Mouse (Mus musculus) CD4-positive, CD25-positive, alpha-beta regulatory T cell, adult 4 months (primary cell): Measurements from ENCODE around the gene Gm21915. TPM values are rescaled to one million over a fixed set of nuclear protein-coding genes. Genes with fewer than 3 reads are reported as not detected.

Experiments
- ATAC-seq: one replicate; pipeline ENCODE4 v1.8.0; 2017
- polyA plus RNA-seq, 2 experiments: library from polyadenylated mRNA; unstranded; fragments of 100-300 nt; shearing (Covaris generic); gene quantifications; one replicate each; pipeline ENCODE4 v1.2.1; 2017

Gene Gm21915
- polyA plus RNA-seq = not detected

DNA sequence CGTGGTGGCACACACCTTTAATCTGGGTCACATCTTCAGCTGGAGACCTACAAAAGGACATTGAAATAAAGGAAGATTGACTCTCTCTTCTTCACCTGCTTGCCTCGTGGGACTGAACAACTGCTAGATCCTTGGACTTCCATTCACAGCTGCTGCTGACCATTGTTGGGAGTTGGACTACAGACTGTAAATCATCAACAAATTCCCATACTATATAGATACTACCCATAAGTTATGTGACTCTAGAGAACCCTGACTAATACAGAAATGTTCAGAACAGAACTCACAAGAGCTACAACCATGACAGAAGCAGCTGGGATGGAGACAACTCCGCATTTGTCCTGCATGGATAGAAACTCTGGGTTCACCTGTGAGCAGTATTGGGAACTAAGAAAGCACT lies at the start of gene Gm21915:
Gene Gm21915, plus strand, starts transcription at position 301 of the 400 bp plus-strand sequence.
- no peak for ATAC-seq

DNA sequence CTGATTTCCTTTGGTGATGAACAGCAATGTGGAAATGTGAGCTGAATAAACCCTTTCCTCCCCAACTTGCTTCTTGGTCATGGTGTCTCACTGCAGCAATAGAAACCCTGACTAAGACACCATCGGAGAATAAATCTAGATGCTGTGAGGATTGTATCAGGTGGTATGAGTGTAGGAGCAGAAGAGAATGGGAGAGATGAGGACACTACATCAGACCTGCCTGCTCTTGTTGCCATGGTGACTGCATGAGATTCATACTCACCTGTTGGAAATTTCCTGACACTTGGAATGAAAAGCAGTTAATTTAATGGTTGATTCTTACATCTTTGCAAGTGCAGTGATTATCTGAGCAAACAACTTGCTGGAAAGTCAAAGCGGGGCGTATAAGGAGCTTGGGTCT lies 48.1 kb upstream of the Gm21915 start:
- no peak for ATAC-seq

DNA sequence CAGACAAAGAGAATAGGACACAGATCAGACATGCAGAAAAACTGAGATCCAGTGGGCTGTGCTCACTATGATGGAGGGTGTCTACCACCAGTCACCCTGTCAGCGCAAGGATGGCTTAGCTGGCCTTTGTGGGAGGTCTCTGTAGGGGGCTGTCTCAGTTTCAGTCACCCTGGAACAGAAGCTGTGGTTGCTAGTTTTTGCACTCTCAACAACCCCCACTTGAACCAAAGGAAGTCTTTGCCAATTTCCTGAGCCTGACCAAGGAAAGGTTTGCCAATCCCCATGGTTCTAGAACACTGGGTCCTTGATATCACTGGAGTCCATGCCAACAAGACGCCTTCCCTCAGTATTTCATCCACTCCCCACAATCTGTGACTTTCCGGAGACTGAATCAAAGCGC lies 47.6 kb upstream of the Gm21915 start:
- no peak for ATAC-seq

DNA sequence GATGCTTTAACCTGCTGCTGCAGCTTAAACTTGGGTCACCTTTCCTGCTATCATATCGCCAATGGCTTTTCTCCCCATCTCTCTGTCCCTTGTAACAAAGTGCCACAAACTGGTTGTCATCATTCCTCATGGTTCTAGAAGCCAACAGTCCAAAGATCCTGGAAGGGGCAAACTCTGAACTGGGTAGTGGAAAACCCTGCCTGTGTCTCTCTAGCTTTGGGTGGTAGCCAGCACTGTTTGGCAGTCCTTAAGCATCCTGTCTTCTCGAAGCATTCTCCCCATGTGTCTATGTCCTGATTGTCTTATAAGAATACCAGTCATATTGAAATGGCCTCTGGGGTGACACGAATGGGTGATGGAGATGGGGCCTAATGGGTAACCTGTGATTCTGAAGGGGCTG lies 45.1 kb upstream of the Gm21915 start:
- ATAC-seq = no peak

DNA sequence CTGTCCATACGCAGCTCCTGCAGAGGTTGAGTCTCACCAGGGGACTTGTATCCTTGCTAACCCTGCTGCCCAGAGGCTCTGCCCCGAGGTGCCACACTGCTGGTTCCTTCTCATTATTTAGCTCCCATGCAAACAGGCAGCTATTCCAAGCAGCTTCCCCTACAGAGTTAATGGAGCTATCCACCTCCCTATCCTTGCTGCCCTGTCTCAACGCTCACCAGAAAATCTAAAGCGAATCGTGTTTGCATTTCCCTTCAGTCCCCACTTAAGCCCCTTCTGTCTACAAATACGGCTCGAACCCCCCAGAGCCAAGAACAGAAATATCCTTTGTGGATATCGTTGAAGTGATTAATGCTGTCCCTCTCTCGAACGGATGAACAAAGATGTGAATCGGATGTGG lies 43.8 kb upstream of the Gm21915 start:
- no peak for ATAC-seq

DNA sequence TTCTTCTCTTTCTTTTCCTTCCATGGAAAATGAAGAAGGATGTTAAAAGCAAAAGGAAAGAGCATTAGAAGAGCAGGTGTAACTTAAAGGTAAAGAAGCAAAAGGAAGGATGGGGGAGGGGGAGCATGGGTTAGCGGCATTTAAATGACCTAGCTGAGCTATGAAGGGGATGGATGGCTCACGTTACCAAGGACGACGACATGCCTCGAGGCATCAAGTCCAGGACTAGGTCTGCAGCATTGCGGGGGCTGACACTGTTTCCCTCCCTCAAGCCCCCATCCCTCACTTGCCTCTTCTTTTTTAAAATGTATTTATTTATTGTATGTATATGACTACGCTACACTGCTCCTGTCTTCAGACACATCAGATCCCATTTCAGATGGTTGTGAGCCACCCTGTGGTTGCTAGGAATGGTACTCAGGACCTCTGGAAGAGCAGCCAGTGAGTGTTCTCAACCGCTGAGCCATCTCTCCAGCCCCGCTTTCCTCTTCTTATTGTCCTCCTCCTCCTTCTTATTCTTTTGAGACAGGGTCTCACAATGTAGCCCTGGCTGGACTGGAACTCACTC lies 43.2 kb upstream of the Gm21915 start:
- ATAC-seq = no peak

DNA sequence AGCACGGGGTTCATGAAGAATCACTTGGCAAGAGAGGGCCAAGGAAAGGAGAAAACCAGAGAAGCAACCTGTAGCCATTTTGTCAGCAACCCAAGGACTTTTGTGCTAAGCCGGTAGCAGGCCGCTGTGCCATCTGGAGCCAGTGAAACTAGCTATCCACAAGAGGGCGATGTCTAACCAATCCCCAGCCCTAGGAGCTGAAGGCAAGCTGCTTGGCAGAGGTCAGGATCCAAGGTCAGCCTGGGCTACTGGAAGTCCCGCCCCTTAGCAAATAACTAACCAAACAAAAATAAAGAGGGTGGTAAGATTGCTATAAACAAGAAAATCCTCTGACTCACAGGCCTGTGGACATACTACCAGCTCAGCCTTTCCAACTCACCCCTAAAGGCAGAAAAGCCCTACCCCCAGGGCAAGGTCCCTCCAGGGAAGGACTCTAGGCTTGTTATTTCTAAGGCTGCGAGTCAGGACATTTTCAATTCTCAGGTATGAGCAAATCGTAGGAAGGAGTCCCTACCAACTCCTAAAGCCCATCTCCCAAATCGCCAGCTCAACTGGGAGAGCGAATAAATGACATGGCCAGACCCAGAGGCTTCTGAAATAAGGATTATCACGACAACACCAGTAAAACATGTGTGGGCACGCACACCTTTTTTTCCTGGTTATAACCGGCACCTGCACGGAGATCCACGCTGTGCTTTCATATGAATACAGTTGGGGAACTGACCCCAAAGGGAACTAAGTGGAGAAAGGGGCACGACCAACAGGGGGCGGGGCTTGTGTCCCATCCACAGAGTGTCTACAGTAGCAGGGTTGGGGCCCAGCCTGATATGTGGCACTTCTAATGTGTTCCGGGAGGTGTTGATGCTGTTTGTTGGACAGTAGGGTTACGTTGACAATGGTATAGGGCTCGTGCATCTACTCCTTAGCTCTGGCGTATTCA lies 42.0 kb upstream of the Gm21915 start:
- no peak for ATAC-seq

DNA sequence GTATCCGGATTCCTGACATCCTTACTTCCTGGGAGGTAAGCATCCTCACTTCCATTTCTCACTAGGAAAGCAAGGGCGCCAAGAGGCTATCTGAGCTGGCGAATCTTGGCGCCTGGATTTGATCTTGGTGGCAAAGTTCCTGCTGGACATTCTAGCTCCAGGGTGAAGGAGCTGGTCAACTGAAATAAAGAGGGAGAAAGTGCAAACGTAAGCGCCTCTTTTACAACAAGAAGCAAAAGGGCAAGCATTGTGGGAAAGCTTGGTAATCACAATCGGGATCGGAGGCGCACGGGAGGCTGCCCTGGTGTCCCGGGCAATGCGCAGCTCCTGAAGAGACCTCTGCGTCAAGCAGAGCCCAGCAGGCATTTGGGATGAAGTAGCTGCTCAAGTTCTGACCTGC lies 41.0 kb upstream of the Gm21915 start:
- ATAC-seq = no peak

DNA sequence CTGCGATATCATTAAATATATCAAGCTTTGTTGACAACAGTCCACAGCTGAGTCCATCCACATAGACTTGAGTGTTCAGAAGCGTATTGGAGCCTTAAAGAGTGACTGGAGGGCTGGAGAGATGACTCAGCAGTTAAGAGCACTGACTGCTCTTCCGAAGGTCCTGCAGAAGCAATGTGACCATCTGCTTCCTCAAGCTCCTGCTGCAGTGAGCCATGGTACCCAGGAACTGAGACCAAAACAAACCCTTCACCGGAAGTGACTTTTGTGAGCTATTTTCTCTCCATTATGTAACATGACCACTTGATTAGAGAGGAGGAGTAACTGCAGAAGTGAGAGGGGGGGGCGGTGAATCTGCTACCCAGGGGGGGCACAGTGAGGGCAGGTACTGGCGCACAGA lies 39.3 kb upstream of the Gm21915 start:
- ATAC-seq = no peak

DNA sequence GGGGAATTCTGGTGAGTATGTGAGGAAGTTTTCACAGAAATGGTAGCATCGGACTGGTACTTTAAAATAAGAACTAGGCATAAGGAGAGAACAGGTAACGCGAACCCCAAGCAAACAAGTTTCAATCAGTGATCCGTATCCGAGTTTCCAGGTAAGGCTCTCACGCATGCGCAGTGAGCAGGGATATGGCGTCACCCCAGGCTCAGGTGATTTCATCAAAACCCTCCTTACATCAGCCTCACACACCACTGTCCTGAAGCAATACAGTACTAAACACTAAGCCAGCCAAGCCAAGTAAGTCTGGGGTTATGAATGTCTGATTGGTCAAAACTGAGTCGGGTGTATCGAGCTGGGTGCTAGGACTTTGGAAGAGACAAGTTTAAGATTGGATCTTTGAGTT lies 38.9 kb upstream of the Gm21915 start:
- no peak for ATAC-seq

DNA sequence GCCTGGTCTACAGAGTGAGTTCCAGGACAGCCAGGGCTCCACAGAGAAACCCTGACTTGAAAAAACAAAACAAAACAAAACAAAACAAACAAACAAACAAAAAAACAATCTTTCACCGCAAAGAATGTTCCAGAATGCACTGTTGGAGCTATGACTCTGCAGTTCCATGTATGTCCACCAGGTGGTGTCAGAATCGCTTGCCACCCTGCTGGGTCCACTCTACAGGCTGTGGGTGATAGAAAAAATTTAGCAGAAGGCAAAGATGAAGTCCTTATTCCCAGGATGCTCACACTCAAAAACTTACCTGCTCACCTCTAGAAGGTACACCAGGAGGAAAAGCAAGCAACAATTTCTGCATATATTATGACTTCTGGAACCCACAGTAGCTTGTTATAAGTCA lies 34.4 kb upstream of the Gm21915 start:
- peak; percentile 83 for ATAC-seq

DNA sequence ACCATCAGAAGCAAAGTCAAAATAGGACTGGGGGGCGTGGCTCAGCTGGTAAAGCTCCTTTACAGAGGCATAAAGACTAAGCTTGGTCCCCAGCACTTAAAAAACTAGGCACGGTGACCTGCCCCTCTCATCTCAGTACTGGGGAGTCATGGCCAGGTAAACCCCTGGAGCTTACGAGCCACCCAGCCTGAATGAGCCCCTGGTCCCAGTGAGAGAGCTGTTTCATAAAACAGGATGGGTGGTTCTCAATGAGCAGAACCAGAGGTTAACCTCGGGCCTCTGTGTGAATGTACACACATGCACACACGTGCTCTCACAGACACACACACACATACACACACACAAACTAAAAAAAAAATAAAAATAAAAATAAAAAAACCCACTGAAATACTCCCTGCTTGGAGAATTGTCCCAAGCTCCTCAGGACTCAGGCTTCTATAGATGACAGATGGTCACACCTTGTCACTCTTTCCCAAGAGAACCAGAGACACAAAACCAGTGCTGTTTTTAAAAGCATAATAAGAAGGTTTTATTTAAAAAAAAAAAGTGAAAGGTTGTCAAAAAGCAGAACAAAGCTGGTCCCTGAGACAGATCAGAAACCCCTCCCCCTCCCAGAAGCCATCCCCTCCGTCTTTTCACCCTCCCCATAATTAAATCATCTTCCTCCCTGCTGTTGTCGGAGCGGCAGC lies 32.6 kb upstream of the Gm21915 start:
- ATAC-seq = no peak

DNA sequence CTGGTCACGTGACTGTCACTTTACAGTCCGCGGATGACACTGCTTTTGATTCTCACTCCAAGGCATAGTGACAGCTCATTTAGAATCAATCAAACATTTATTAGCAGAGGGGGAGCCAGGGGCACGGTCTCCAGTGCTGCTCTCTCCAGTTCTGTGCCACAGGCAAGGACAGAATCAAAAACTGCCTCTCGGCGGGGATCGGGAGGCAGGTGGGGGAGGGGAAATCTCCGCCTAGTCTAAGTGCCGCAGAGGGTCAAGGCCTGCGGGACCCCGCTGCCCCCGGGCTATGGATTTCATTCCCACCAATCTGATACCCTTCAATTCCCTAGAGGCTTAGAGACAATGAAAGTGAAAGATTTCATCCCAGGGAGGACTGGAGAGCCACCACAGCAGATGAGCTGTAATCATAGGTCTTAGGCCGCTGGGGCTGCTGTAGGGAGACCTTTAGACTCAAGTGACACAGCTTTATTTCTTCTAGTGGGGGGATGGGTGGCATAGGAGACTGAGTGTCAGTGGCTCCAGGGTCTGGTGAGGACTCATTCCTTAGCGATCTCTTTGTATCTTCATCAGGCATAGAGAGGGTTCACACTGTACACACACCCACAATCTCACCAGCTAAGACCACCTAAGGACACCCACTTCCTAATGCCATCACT lies 31.9 kb upstream of the Gm21915 start:
- ATAC-seq = peak; percentile 51

DNA sequence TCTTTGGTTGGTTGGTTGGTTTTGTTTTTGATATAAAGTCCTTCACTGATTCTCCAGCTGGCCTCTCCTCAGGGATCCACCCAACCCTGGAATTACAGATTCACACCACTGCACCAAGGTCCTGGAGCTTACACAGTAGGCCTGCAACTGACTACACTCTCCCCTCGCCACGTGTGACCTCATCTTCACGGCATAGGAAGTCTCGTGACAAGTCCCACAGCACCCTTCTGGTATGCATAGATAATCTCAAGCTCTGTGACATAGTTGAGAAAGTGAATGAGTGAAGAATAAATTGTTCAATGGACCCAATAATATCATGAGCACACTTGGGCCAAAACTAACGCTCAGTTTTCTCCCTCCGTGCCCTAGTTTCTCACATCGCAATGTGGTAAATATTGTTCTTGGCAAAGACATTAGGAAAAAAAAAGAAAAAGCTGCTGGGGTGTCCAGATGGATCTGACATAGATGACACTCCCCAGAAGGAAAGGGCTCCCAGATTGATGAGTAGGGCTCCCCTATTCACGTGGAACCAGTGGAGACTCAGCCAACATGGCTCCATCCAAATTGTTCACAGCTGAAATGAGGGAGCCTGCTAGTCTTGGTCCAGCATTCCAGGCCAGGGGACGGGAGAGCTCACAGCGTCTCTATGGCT lies 30.8 kb upstream of the Gm21915 start:
- ATAC-seq = no peak

DNA sequence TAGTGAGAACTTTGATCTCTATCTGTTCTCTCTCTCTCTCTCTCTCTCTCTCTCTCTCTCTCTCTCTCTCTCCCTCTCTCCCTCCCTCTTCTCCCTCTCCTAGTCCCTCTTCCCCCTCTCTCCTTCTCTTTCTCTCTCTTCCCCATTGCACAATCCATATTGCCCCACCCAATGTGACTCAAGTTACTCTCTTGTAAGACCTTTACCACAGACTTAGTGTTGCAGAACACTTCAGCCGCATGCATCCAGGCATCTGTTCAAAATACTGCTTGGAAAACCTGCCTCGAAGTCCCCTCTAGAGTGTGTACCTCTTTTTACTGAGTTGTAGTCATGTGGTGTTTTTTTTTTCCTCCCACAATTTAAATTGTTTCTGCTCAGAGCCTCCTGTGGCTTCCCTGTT lies 29.1 kb upstream of the Gm21915 start:
- no peak for ATAC-seq

DNA sequence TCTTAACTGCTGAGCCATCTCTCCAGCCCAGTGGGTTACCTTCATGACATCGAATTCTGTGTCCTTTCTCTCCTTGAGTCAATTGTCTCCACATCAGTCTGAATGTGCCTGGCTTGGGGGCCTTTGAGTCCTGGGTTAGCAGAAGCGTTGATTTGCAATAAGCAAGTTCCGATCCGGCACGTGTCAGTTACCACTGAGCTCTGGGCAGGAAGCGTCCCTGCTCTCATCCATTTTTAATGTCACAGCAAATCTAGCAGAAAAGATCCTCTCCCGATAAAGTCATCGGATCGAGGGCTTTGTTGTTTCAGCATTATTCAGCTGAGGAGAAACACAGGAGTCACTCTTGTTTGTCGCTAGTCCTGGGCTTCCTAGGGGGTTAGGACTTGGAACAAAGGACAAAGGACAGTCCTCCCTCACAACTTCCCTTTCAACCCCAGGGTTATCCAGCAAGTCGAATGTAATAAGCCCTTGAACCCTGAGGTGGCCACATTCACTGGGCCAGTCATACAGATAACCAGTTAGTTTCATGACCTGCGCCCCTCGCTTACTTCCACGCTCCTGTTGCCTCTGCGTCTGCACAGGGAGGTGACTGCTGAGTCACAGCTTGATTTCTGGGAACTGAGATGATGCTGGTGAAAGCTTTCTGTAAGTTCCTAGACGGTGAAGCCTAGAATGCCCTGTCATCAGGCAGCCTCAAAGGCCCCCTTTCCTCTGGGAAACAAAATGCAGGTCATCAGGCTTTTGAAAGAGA lies 27.8 kb upstream of the Gm21915 start:
- no peak for ATAC-seq

DNA sequence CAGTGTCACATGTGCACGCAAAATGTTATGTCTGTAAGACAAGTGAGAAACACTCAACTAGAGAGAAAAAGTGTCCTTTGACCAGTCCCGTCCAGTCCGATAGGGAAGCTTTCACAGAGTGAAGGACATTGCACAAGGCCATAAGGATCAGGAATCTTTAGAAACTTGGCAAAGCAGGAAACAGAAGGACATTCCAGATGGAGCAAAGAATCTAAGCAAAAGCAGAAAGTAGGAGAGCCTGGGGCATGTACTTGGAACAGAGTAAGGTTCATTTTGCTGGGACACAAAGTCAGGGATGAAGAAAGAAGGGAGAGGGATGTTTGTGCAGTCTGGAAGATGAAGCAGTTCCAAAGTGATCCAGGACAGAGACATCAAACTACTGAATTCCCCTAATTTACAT lies 21.0 kb upstream of the Gm21915 start:
- no peak for ATAC-seq

DNA sequence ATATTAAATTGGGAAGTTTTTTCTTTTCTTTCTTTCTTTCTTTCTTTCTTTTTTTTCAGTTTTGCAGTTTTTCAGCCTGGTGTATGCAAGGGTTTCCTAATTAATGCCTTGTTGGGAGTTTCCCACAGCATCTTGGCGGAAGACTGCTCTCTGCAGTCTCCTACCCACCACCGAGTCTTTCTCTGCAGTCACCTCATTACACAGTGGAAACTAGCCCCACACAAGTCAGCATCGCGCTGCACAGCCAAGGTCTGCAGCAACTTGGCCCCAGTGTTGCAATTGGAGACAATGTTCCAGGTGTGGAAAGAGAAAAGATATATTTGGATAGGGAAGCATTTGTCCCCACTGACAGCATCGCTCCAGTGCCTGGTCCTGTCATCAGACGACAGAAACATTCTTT lies 20.4 kb upstream of the Gm21915 start:
- no peak for ATAC-seq

DNA sequence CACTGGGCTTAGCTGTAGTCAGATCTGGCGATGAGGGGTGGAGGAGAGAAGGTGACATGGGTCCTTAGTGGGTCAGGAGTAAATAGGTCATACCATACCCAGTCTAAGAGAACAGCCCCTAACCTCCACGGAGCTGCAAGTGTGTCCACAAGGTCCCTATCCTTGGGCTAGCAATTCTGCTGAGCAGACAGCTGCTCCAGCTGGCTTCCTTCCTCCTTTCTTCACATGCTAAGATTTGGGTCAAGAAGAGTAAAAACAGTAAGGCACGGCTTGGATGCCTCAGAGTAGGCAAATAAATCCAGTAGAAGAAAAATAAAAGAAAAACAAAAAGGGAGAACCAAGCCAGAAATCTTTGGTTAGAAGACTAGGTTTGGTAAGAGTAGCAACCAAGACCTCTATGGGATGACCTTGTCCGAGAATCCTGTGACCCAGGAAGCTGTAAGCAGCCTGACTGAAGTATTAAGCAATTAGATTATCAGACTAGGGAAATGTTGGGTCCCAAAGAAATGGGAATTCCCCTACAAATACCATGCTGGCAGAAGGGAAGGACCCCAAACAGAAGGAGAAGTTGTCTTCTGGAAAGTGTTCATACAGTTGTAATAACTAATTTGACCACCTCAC lies 19.1 kb upstream of the Gm21915 start:
- ATAC-seq = no peak

DNA sequence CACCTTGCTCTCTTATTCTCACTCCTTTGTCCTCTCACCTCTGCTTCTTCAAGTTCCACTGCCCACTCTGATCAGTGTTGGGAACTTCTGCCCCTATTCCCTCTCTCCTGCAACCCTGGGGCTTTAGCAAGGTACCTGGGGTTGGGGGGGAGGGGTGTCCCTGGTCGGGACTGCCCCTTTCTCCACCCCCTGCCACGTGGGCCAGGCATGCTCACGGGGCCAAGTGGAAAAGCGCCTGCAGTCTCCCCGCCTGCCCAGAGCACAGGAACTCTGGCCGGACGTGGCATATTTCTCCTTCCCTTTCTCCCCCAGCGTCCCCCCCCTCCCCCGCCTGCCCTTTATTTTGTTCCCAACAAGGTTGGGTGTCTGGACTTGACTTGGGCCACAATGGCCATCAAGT lies 17.7 kb upstream of the Gm21915 start:
- ATAC-seq = no peak

DNA sequence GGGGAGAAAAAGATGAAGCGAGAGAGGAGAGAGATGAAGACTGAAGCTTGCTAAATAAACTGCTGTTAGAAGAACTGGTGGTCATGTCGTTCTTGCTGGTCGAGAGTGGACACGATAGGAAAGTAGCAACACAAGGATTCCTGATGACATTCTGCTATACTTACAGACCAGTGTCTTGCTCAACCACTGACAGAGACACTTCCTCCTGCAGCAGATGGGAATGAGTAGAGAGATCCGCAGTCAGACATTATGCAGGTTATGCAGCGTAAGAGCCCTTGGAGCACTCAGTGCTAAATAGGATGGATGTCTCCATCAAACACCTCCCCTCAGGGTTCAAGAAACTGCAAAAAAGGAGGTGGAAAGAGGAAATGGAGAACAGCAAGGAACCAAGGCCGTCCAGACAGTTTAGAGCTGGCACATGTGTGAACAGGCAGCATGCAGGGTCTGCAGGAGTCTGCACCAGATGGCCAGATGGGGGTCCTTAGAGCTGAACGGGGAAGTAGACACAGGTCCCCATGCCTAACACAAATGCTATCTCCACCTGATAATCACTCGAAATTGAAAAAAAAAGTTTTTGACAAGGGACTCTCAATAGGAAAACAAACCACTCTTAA lies 4.1 kb upstream of the Gm21915 start:
- no peak for ATAC-seq
